Mouse (Mus musculus) neural tube, embryonic 15.5 days (tissue): Measurements from ENCODE around the gene En1. TPM values are rescaled to one million over a fixed set of nuclear protein-coding genes. Genes with fewer than 3 reads are reported as not detected.

Experiments
- ATAC-seq: fragments of 200-750 bp; cut with Nextera tagmentation; 2 replicates; pipeline ENCODE4 v1.8.0; 2017; ENCODE audit warnings: mild to moderate bottlenecking, moderate TSS enrichment, moderate library complexity; ENCODE audit not compliant: low FRiP score
- H3K27ac ChIP-seq: fragments of 300-500 bp; sonication (generic); replicated peaks from 2 replicates; pipeline ENCODE4 v1.5.1; 2015; ENCODE audit warnings: mild to moderate bottlenecking, inconsistent platforms
- H3K27me3 ChIP-seq: fragments of 300-500 bp; sonication (generic); replicated peaks from 2 replicates; pipeline ENCODE4 v1.6.1; 2015; ENCODE audit warnings: inconsistent platforms
- H3K36me3 ChIP-seq: fragments of 300-500 bp; sonication (generic); 2 replicates; pipeline ENCODE4 v1.6.1; 2015; ENCODE audit warnings: inconsistent platforms
- H3K4me1 ChIP-seq: fragments of 300-500 bp; sonication (generic); 2 replicates; pipeline ENCODE4 v1.6.1; 2015; ENCODE audit warnings: inconsistent platforms
- H3K4me2 ChIP-seq: fragments of 300-500 bp; sonication (generic); 2 replicates; pipeline ENCODE4 v1.6.1; 2015; ENCODE audit warnings: inconsistent platforms, mild to moderate bottlenecking, moderate library complexity
- H3K4me3 ChIP-seq: fragments of 300-500 bp; sonication (generic); replicated peaks from 2 replicates; pipeline ENCODE4 v1.5.1; 2015; ENCODE audit warnings: mild to moderate bottlenecking, inconsistent platforms
- H3K9ac ChIP-seq: fragments of 300-500 bp; sonication (generic); replicated peaks from 2 replicates; pipeline ENCODE4 v1.6.1; 2015; ENCODE audit warnings: mild to moderate bottlenecking, inconsistent platforms
- H3K9me3 ChIP-seq: fragments of 300-500 bp; sonication (generic); replicated peaks from 2 replicates; pipeline ENCODE4 v1.6.1; 2016; ENCODE audit warnings: inconsistent platforms
- WGBS: fragments of 180-500 bp; shearing (Covaris S2); methylation state at CpG from one replicate; pipeline ENCODE4 v1.1.7; 2015; ENCODE audit warnings: mixed read lengths; 5-methylcytosine and 5-hydroxymethylcytosine counted together
- polyA plus RNA-seq: library from polyadenylated mRNA; unstranded; fragments of >200 nt; fragmentation: Nextera tagmentation; extraction: Ambion mirVana; gene quantifications from 2 replicates; pipeline ENCODE4 v1.2.1, GENCODE M21; 2015

En1 gene
- polyA plus RNA-seq, 1 experiment from 2014 or later = 1.2 TPM

GRCm38 (mm10) chr1:120601253-120601836, 873 bp upstream of the En1 start:
- Histone ChIP-seq H3K27ac (no peak overlapping the region), H3K9ac (no peak overlapping the region)

GRCm38 (mm10) chr1:120602876-120603655, 848 bp downstream of the En1 start:
- peaks cover 77% of the 10 kb centered on the region for H3K27me3 ChIP-seq
- no peaks in the 10 kb centered on the region for H3K9me3 ChIP-seq
- peak overlapping the region; percentile 37 for H3K9ac ChIP-seq
- WGBS = under 1% methylated on average over 58 of the region's 83 CpGs
- H3K4me1 ChIP-seq = peaks cover 23% of the 10 kb centered on the region
- peak overlapping the region; percentile 41 for H3K4me3 ChIP-seq
- ATAC-seq = no peak
- H3K4me2 ChIP-seq = peak overlapping the region; percentile 65
- no peaks in the 10 kb centered on the region for H3K36me3 ChIP-seq
- H3K27ac ChIP-seq = peak overlapping the region; percentile 6

More at GRCm38 (mm10) chr1:120601253-120601836, 873 bp upstream of the En1 start:
- Histone ChIP-seq H3K27me3 (peaks cover 81% of the 10 kb centered on the region), H3K9me3 (no peaks in the 10 kb centered on the region), H3K4me3 (no peak overlapping the region), H3K4me2 (no peak overlapping the region), H3K4me1 (peaks cover 22% of the 10 kb centered on the region), H3K36me3 (no peaks in the 10 kb centered on the region)
- under 1% methylated on average over 16 of the region's 16 CpGs for WGBS
- no peak for ATAC-seq

GRCm38 (mm10) chr1:120603656-120604051, 1.4 kb downstream of the En1 start:
- Histone ChIP-seq H3K36me3 (no peaks in the 10 kb centered on the region), H3K9me3 (no peaks in the 10 kb centered on the region), H3K27ac (peak overlapping the region; percentile 6), H3K4me1 (peaks cover 23% of the 10 kb centered on the region), H3K4me2 (peak overlapping the region; percentile 65), H3K4me3 (peak overlapping the region; percentile 41), H3K9ac (peak overlapping the region; percentile 37; the same call in 1 of the 2 replicates), H3K27me3 (peaks cover 77% of the 10 kb centered on the region)
- no peak for ATAC-seq
- under 1% methylated on average over 27 of the region's 35 CpGs for WGBS

GRCm38 (mm10) chr1:120604431-120605142, 2.4 kb downstream of the En1 start:
- Histone ChIP-seq H3K36me3 (no peaks in the 10 kb centered on the region), H3K27ac (no peak overlapping the region), H3K4me3 (peak overlapping the region; percentile 25), H3K4me2 (peak overlapping the region; percentile 15), H3K4me1 (peaks cover 23% of the 10 kb centered on the region), H3K9ac (no peak overlapping the region), H3K27me3 (peaks cover 77% of the 10 kb centered on the region), H3K9me3 (no peaks in the 10 kb centered on the region)
- WGBS = 2% methylated on average over 30 of the region's 30 CpGs
- ATAC-seq = no peak

GRCm38 (mm10) chr1:120605143-120605435, 2.9 kb downstream of the En1 start:
- H3K9ac ChIP-seq = no peak overlapping the region
- H3K27ac ChIP-seq = no peak overlapping the region

GRCm38 (mm10) chr1:120605521-120606310, 3.5 kb downstream of the En1 start:
- peaks cover 20% of the 10 kb centered on the region for H3K4me1 ChIP-seq
- H3K36me3 ChIP-seq = no peaks in the 10 kb centered on the region
- no peak overlapping the region for H3K9ac ChIP-seq
- H3K9me3 ChIP-seq = no peaks in the 10 kb centered on the region
- WGBS = 4% methylated on average over 6 of the region's 6 CpGs
- H3K4me2 ChIP-seq = peak overlapping the region; percentile 15
- no peak overlapping the region for H3K27ac ChIP-seq
- H3K27me3 ChIP-seq = peaks cover 79% of the 10 kb centered on the region
- H3K4me3 ChIP-seq = no peak overlapping the region; the same call in 1 of the 2 replicates
- ATAC-seq = no peak

More at GRCm38 (mm10) chr1:120605143-120605435, 2.9 kb downstream of the En1 start:
- Histone ChIP-seq H3K4me1 (peaks cover 21% of the 10 kb centered on the region), H3K36me3 (no peaks in the 10 kb centered on the region), H3K9me3 (no peaks in the 10 kb centered on the region), H3K4me2 (peak overlapping the region; percentile 15), H3K4me3 (peak overlapping the region; percentile 25; the same call in 1 of the 2 replicates), H3K27me3 (peaks cover 78% of the 10 kb centered on the region)
- ATAC-seq = no peak
- 2% methylated on average over 8 of the region's 8 CpGs for WGBS

GRCm38 (mm10) chr1:120606641-120607575, 4.7 kb downstream of the En1 start:
- Histone ChIP-seq H3K4me2 (peak overlapping the region; percentile 30), H3K27ac (no peak overlapping the region), H3K4me1 (peaks cover 20% of the 10 kb centered on the region), H3K36me3 (no peaks in the 10 kb centered on the region), H3K9me3 (no peaks in the 10 kb centered on the region), H3K9ac (no peak overlapping the region), H3K4me3 (peak overlapping the region; percentile 7; the same call in 1 of the 2 replicates), H3K27me3 (peaks cover 80% of the 10 kb centered on the region)
- under 1% methylated on average over 52 of the region's 52 CpGs for WGBS
- no peak for ATAC-seq

- H3K27me3 ChIP-seq = peaks cover 85% of the 10 kb centered on the region
- H3K4me2 ChIP-seq = no peak overlapping the region
- no peaks in the 10 kb centered on the region for H3K9me3 ChIP-seq
- no peak overlapping the region for H3K4me3 ChIP-seq
- WGBS = 7% methylated on average over 11 of the region's 11 CpGs
- no peak overlapping the region for H3K27ac ChIP-seq
- H3K9ac ChIP-seq = no peak overlapping the region
- H3K36me3 ChIP-seq = no peaks in the 10 kb centered on the region
- ATAC-seq = no peak
- peaks cover 13% of the 10 kb centered on the region for H3K4me1 ChIP-seq
Measured at GRCm38 (mm10) chr1:120607576-120608400, 5.6 kb downstream of the En1 start.

GRCm38 (mm10) chr1:120608461-120608860, 6.2 kb downstream of the En1 start:
- Histone ChIP-seq H3K4me3 (no peak overlapping the region), H3K9ac (no peak overlapping the region), H3K27ac (no peak overlapping the region), H3K36me3 (no peaks in the 10 kb centered on the region), H3K9me3 (no peaks in the 10 kb centered on the region), H3K27me3 (peaks cover 88% of the 10 kb centered on the region), H3K4me2 (no peak overlapping the region), H3K4me1 (peaks cover 6% of the 10 kb centered on the region)
- WGBS = 34% methylated on average over 3 of the region's 3 CpGs
- ATAC-seq = no peak

- Histone ChIP-seq H3K9me3 (no peaks in the 10 kb centered on the region), H3K9ac (no peak overlapping the region), H3K4me1 (peaks cover 3% of the 10 kb centered on the region; the same call in 1 of the 2 replicates), H3K36me3 (no peaks in the 10 kb centered on the region), H3K27ac (no peak overlapping the region), H3K4me2 (no peak overlapping the region), H3K27me3 (peaks cover 90% of the 10 kb centered on the region), H3K4me3 (no peak overlapping the region)
- WGBS = under 1% methylated on average over 6 of the region's 6 CpGs
- ATAC-seq = no peak
Measured at GRCm38 (mm10) chr1:120609611-120610010, 7.4 kb downstream of the En1 start.
